Mouse (Mus musculus): ENCODE data around the gene Olfr551. TPM values are rescaled to one million over a fixed set of nuclear protein-coding genes. Genes with fewer than 3 reads are reported as not detected.

The Olfr551 gene
- polyA plus RNA-seq (2017; shearing (Covaris generic)), result not detected

DNA sequence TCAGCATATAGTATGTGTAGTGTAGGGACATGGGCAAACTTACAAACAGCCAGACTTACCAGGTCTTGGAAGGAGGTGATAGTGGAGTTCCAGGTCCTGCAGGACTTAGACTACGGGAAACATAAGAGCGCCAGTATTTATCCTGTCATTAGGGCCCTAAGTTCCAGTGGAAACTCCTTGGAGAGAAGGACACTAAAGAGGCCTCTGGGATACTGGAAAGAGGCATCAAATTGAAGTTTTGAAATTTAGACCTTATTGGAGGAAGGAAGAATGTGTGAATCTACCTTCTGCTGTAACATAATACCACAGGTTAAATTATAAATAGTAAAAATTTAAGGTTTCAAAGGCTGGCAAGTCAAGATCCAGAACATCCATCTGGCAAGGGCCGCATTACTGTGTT, at the start of gene Olfr551:
Gene Olfr551 (minus strand): TSS at position 101 of the 400 bp plus-strand sequence.

DNA sequence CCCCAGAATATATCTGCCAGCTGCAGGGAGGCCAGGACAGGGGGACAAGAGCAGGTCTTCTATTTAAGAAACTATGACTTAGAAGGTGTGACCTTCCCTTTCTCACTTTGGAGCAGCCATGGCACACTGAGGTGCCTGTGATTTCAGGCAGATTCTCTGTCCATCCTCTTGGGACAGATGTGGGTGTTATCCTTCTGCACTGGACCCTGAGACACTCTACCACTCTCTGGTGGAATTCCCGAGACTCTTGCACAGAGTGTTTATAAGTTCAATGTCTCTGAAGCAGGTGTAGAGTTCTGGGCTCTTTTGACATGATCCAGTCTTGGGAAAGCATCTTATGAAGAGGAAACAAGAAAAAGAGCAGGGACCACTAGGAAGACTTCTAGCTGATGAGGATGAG, 46.4 kb upstream of the Olfr551 start, which contains the start of gene Olfr554:
Gene Olfr554 (plus strand): TSS at position 301 of the 400 bp plus-strand sequence.

DNA sequence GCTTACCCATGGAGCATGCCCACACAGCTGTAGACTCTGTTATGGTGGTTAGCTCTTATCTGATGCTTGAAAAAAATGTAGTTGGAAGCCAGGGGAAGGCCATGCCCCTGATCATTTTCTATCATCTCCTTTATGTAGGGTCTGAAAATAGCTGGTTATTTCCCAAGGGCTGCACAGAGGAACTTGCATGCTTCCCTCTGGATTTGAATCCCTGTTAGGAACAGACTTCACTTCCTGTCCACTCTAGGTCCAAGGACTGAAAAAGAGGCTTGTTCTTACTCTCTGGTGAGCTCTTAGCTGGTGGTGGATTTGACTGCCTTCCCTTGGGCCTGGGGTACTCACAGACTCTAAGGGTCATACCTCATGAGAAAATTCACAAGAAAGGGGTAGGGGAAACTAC, 26.4 kb upstream of the Olfr551 start, which contains the start of gene Olfr553:
Gene Olfr553 (minus strand): TSS at position 101 of the 400 bp plus-strand sequence.

DNA sequence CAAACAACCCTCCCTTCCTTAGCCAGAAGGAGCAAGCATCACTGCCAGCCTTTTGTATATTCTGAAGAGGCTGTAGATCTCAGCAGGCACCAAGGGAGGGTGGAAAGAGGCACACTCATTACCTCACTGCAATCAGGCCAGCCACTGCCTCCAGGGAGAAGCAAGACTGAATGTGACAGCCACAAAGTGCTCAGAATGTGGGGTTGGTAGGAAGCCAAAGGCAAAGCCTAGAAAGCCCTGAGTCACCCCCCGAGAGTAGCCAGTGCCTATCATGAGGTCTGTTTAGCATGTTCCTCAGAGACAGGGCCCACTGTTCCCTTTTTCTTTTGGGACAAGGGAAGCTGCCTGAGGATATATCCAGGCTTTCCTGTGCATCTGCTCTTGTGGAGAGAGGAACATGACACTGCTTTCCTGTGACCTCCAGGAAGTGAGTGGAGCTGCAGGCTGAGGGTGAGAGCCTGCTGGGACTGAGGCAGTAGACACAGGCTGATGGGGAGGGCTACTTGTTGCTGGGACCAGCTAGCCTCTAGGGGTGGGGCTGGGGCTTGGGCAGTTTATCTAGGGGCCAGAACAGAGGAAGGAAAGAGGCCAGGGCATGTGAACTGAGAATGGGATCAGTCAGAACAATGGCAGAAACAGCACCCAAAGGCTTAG, 5.8 kb upstream of the Olfr551 start, which contains the start of gene Olfr552:
Gene Olfr552 (plus strand): TSS at position 393 of the 654 bp plus-strand sequence.

GRCm38 (mm10) chr7:102571142-102571541, 20.5 kb downstream of the Olfr551 start, which contains the start of gene Olfr550:
TSS of gene Olfr550 (plus strand) at chr7:102571442.

DNA sequence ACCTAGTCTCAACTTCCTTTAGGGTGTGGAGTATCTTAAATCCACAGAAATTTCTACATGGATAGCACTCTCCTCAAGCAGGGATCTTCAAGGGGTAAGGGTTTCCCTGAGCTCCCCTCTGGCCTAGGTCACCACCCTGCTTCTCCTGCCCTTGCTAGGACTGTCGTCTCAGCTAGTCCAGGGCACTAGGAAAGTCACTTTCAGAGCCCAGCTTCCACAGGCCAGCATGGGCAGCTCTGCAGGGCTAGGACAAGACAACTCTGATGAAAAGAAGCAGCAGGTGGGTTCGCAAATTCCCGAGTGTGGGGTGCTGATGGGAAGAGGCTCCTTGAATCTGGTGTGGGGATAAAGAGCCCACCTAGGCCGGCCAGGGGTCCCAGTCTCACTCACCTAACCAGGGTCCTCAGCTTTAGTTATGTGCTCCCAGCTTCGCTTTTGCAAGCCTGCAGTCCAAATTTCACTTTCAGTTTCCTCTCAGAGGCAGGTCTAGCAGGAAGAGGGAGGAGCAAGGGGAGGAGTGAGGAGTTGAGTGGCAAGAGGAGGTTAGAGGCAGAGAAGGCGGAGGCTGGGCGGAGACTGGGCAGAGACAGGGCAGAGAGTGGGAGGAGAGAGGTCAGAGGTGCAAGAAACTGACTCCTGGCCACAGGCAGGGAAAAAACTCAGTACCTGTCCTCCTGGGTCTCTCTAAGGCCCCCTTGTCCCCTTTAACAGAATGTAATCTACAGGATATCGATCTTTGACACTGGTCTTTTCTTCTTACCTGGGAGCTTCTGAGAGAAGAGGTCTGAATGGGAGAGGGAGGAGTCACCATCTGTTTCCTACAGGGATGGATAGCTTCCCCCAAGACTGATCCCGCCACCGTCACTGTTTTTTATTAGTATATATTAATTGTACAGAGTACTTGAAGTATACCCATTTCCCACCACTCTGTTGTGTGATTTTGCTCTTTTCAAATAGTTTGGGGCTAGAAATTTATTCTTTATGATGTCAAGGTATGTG, 26.4 kb downstream of the Olfr551 start, which contains the start of gene Trim21:
Gene Trim21 (minus strand): TSS at position 488 of the 999 bp plus-strand sequence.

GRCm38 (mm10) chr7:102549570-102549969, 42.1 kb downstream of the Olfr551 start, which contains the start of gene Olfr549:
TSS of gene Olfr549 (plus strand) at chr7:102549870.

DNA sequence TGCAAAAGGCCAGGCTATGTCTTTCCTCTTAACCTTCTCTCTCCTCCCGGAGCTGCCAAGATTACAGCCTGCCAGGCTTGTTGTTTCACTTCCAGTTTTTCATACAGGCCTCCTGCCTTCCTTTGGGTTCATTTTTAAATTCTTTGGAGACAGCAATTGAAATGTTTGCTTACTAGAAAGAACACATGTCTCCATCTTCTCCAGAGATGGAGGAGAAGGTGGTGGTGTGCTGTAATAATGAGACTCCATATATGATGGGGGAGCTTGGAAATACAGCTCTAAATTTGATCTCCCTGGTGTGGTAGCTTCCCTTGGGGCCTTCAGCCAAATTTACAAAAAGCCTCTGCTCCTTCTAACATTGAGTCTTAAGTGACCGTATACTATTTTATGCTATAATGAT, 51.1 kb downstream of the Olfr551 start, which contains the start of gene Olfr548-ps1:
Gene Olfr548-ps1 (plus strand): TSS at position 301 of the 400 bp plus-strand sequence.

DNA sequence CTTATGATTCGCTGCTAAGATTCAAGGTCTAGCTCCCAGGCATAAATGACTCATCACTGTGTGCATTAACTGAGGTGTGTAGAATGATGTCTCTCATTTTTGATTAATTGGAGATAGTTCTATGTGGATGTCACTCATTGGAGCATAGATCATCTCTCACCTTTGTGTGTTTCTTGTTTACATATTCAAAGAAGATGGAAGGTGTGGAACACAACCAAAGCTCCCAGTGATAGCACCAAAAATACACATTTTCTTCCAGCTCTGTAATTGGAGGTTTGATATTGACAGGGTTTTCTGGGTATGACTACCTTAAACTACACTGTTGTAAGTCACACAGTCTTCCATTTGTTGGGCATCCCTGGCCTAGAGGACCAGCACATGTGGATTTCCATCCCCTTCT, 57.2 kb downstream of the Olfr551 start, which contains the start of gene Olfr547:
Gene Olfr547 (plus strand): TSS at position 301 of the 400 bp plus-strand sequence.

Other genes starting within 250 kb of the Olfr551 start
- 61.1 TPM for gene Rrm1, start 150.2 kb downstream of the Olfr551 start, polyA plus RNA-seq (2017; shearing (Covaris generic))
- gene Olfr543, start 110.2 kb downstream of the Olfr551 start, polyA plus RNA-seq (2017; shearing (Covaris generic)), result not detected
- 0.09 TPM for gene Olfr544, start 103.6 kb downstream of the Olfr551 start, polyA plus RNA-seq (2017; shearing (Covaris generic))
- not detected for gene Olfr545, start 92.3 kb downstream of the Olfr551 start, polyA plus RNA-seq (2017; shearing (Covaris generic))
- not detected for gene Olfr547, start 57.1 kb downstream of the Olfr551 start, polyA plus RNA-seq (2017; shearing (Covaris generic))
- gene Olfr548-ps1, start 51.0 kb downstream of the Olfr551 start, polyA plus RNA-seq (2017; shearing (Covaris generic)), result not detected
- gene Olfr549, start 42.0 kb downstream of the Olfr551 start, polyA plus RNA-seq (2017; shearing (Covaris generic)), result not detected
- 132 TPM for gene Trim21, start 26.4 kb downstream of the Olfr551 start, polyA plus RNA-seq (2017; shearing (Covaris generic))
- not detected for gene Olfr550, start 20.4 kb downstream of the Olfr551 start, polyA plus RNA-seq (2017; shearing (Covaris generic))
- gene Olfr552, start 5.9 kb upstream of the Olfr551 start, polyA plus RNA-seq (2017; shearing (Covaris generic)), result not detected
- not detected for gene Olfr553, start 26.3 kb upstream of the Olfr551 start, polyA plus RNA-seq (2017; shearing (Covaris generic))
- gene Olfr554, start 46.5 kb upstream of the Olfr551 start, polyA plus RNA-seq (2017; shearing (Covaris generic)), result not detected
- gene Olfr555, start 66.9 kb upstream of the Olfr551 start, polyA plus RNA-seq (2017; shearing (Covaris generic)), result not detected
- not detected for gene Olfr556, start 73.0 kb upstream of the Olfr551 start, polyA plus RNA-seq (2017; shearing (Covaris generic))
- 22.3 TPM for gene Trim68, start 95.4 kb upstream of the Olfr551 start, polyA plus RNA-seq (2017; shearing (Covaris generic))
- gene Olfr557, start 104.0 kb upstream of the Olfr551 start, polyA plus RNA-seq (2017; shearing (Covaris generic)), result not detected
- gene Olfr558, start 110.3 kb upstream of the Olfr551 start, polyA plus RNA-seq (2017; shearing (Covaris generic)), result not detected
- not detected for gene Olfr33, start 127.2 kb upstream of the Olfr551 start, polyA plus RNA-seq (2017; shearing (Covaris generic))
- not detected for gene Olfr559, start 135.6 kb upstream of the Olfr551 start, polyA plus RNA-seq (2017; shearing (Covaris generic))
- not detected for gene Olfr560, start 167.5 kb upstream of the Olfr551 start, polyA plus RNA-seq (2017; shearing (Covaris generic))
- not detected for gene Olfr78, start 167.6 kb upstream of the Olfr551 start, polyA plus RNA-seq (2017; shearing (Covaris generic))
- gene Olfr561, start 179.3 kb upstream of the Olfr551 start, polyA plus RNA-seq (2017; shearing (Covaris generic)), result not detected
- not detected for gene Olfr564, start 211.6 kb upstream of the Olfr551 start, polyA plus RNA-seq (2017; shearing (Covaris generic))